Mouse (Mus musculus) bone marrow macrophage, adult 2 months (primary cell): ENCODE results near the gene Gpsm1.

ENCODE experiments used
- CTCF ChIP-seq: IDR thresholded peaks from 2 replicates; pipeline ENCODE4 v1.5.1; 2012; ENCODE audit warnings: low read depth, mild to moderate bottlenecking, low read length, moderate library complexity
- POLR2A ChIP-seq: IDR thresholded peaks from 2 replicates; pipeline ENCODE4 v1.6.1; 2012; ENCODE audit warnings: mild to moderate bottlenecking, low read depth, low read length, borderline replicate concordance

DNA sequence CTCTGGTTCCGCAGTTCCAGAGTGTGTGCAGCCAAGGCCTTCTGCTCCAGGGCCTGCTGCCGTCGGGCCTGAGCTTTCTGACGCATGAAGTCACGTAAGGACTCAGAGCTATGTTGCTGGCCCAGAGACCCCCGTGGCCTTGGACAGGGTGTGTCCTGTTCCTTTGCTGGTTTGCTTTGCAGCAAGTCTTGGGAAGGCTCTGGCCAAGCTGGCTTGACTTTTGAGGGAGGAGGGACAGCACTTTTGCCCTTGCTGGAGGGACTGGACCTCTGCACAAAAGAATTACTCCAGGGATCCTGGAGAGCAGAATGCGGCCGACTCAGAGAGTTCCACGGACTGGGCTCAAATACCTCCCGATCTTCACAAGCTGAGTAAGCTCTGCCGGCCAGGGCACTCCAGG is 34.7 kb upstream of the Gpsm1 start:
- TF ChIP-seq CTCF (no peak), POLR2A (no peak)
